Mouse (Mus musculus) lung, adult 2 months (tissue): Measurements from ENCODE around the gene Tcf20. TPM values are rescaled to one million over a fixed set of nuclear protein-coding genes. Genes with fewer than 3 reads are reported as not detected.

ENCODE experiments used
- DNase-seq: peaks from one replicate; pipeline ENCODE4 v3.0.0; 2022
- H3K4me1 ChIP-seq: fragments of 200-500 bp; 2 replicates; pipeline ENCODE4 v1.6.1; 2011; ENCODE audit warnings: low read length; ENCODE audit not compliant: control insufficient read depth, insufficient read depth
- H3K4me3 ChIP-seq: fragments of 200-500 bp; replicated peaks from 2 replicates; pipeline ENCODE3; 2011; ENCODE audit warnings: low read depth, mild to moderate bottlenecking, control low read depth, low read length; ENCODE audit errors: extremely low read depth
- CTCF ChIP-seq: fragments of 200-500 bp; IDR thresholded peaks from 2 replicates; pipeline ENCODE4 v1.5.1; 2011; ENCODE audit warnings: mild to moderate bottlenecking, low read length, control low read depth; ENCODE audit not compliant: insufficient read depth
- POLR2A ChIP-seq: fragments of 200-500 bp; IDR thresholded peaks from 2 replicates; pipeline ENCODE4 v1.6.1; 2011; ENCODE audit warnings: low read depth, mild to moderate bottlenecking, control low read depth, low read length, borderline replicate concordance; ENCODE audit errors: extremely low read depth
- WGBS: fragments of 180-500 bp; shearing (Covaris S2); methylation state at CpG from one replicate; pipeline ENCODE4 v1.1.7; 2018; 5-methylcytosine and 5-hydroxymethylcytosine counted together
- polyA plus RNA-seq: library from polyadenylated mRNA; depleted of rRNA; stranded (reverse); fragments of >200 nt; gene quantifications from 2 replicates; pipeline ENCODE4 v1.2.3, GENCODE M21; 2012

The Tcf20 gene
- polyA plus RNA-seq, 1 experiment = 16.8 TPM

GRCm38 (mm10) chr15:82963556-82964156, 24.0 kb downstream of the Tcf20 start:
- WGBS = 17% methylated on average over 52 of the region's 82 CpGs
- DNase-seq = no peak
- peak overlapping the region; percentile 24 for H3K4me3 ChIP-seq
- TF ChIP-seq CTCF = no peak
- TF ChIP-seq POLR2A = no peak
- no peaks in the 10 kb centered on the region; the same call in 1 of the 2 replicates for H3K4me1 ChIP-seq

- DNase-seq = no peak
- no peak for TF ChIP-seq CTCF
- TF ChIP-seq POLR2A = no peak
- Histone ChIP-seq H3K4me3 (no peak overlapping the region), H3K4me1 (peaks cover under 1% of the 10 kb centered on the region; the same call in 1 of the 2 replicates)
- 10% methylated on average over 39 of the region's 39 CpGs for WGBS
Observed at GRCm38 (mm10) chr15:82963090-82963489, 24.6 kb downstream of the Tcf20 start.

- no peak for TF ChIP-seq CTCF
- TF ChIP-seq POLR2A = no peak
- 60% methylated on average over 4 of the region's 4 CpGs for WGBS
- Histone ChIP-seq H3K4me3 (no peak overlapping the region), H3K4me1 (peaks cover 2% of the 10 kb centered on the region; the same call in 1 of the 2 replicates)
- no peak for DNase-seq
Observed at GRCm38 (mm10) chr15:82962536-82962935, 25.1 kb downstream of the Tcf20 start.

- TF ChIP-seq CTCF (no peak), POLR2A (no peak)
- Histone ChIP-seq H3K4me3 (no peak overlapping the region), H3K4me1 (peaks cover 2% of the 10 kb centered on the region; the same call in 1 of the 2 replicates)
- DNase-seq = no peak
- 19% methylated on average over 26 of the region's 26 CpGs for WGBS
Observed at GRCm38 (mm10) chr15:82960786-82961561, 26.7 kb downstream of the Tcf20 start.

DNA sequence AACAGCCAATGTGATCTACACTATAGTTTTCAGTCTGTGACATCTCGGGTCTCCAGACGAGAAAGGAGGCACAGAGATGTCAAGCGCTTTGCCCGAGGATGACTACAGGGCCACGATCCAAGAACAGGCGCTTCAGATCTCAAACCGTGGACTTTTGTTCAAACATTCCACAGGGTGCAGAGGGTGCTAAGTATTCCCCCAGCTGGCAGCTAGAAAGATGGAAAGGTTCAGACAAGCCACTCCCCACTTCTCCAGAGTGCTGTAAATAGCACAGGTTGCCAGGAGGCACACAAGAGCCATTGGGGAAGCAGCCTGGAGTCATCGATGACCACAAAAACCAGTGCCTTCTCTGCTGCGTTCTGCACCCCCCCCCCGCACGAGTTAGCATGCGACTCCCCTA, 28.5 kb downstream of the Tcf20 start:
- 45% methylated on average over 12 of the region's 12 CpGs for WGBS

GRCm38 (mm10) chr15:82958253-82958701, 29.4 kb downstream of the Tcf20 start:
- peaks cover 2% of the 10 kb centered on the region; the same call in 1 of the 2 replicates for H3K4me1 ChIP-seq
- H3K4me3 ChIP-seq = no peak overlapping the region
- TF ChIP-seq CTCF (no peak), POLR2A (no peak)
- WGBS = 22% methylated on average over 16 of the region's 16 CpGs
- DNase-seq = no peak

More for the DNA sequence above, 28.5 kb downstream of the Tcf20 start:
- Histone ChIP-seq H3K4me3 (no peak overlapping the region), H3K4me1 (peaks cover 2% of the 10 kb centered on the region; the same call in 1 of the 2 replicates)
- DNase-seq = peak; percentile 20
- TF ChIP-seq POLR2A (no peak), CTCF (no peak)

GRCm38 (mm10) chr15:82956721-82957120, 31.0 kb downstream of the Tcf20 start:
- Histone ChIP-seq H3K4me1 (0 out of 2 replicates have a peak, but pooled peaks cover 2% of the 10 kb centered on the region), H3K4me3 (no peak overlapping the region)
- DNase-seq = no peak
- 80% methylated on average over 4 of the region's 4 CpGs for WGBS
- no peak for TF ChIP-seq POLR2A
- TF ChIP-seq CTCF = no peak

- Histone ChIP-seq H3K4me1 (0 out of 2 replicates have a peak, but pooled peaks cover 2% of the 10 kb centered on the region), H3K4me3 (no peak overlapping the region)
- WGBS = 88% methylated on average over 3 of the region's 3 CpGs
- TF ChIP-seq POLR2A (no peak), CTCF (no peak)
- DNase-seq = no peak
Observed at GRCm38 (mm10) chr15:82956310-82956709, 31.4 kb downstream of the Tcf20 start.

DNA sequence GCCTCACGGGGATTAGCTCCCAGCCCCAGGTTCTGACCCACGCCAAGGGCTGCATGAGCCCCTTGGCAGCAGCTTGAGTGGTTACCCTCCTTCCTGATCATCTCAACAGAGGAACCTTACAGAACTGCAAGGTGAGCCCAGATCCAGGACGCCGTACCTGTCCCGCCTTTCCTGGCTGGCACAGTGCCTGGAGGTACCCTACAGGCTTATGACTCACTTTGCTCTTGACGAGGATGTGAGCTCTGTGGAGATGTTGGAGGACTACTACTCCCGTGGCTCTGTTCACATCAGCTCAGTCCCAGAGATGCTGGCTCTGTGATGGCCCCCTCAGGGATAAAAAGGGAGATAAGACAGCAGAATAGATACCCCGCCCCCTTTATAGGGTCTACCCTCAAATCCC, 32.4 kb downstream of the Tcf20 start:
- WGBS = 75% methylated on average over 8 of the region's 8 CpGs
- DNase-seq = no peak
- no peak overlapping the region for H3K4me3 ChIP-seq
- TF ChIP-seq POLR2A (no peak), CTCF (no peak)
- H3K4me1 ChIP-seq = 0 out of 2 replicates have a peak, but pooled peaks cover 2% of the 10 kb centered on the region

- no peak for DNase-seq
- TF ChIP-seq POLR2A = no peak
- TF ChIP-seq CTCF = no peak
- 69% methylated on average over 5 of the region's 5 CpGs for WGBS
- Histone ChIP-seq H3K4me3 (no peak overlapping the region), H3K4me1 (0 out of 2 replicates have a peak, but pooled peaks cover 2% of the 10 kb centered on the region)
Observed at GRCm38 (mm10) chr15:82954034-82954433, 33.6 kb downstream of the Tcf20 start.
